Mouse (Mus musculus) urinary bladder, postnatal 4 days (tissue): Measurements from ENCODE around the gene Usp13.
A peak's percentile ranks its signal among the peaks of the same experiment; 100 is the strongest.

ENCODE experiments used
- DNase-seq, 2 experiments: peaks; one replicate each; pipeline ENCODE4 v3.0.0; 2021 to 2022; ENCODE audit warnings: low spot score in 2 of 2

Usp13 gene

DNA sequence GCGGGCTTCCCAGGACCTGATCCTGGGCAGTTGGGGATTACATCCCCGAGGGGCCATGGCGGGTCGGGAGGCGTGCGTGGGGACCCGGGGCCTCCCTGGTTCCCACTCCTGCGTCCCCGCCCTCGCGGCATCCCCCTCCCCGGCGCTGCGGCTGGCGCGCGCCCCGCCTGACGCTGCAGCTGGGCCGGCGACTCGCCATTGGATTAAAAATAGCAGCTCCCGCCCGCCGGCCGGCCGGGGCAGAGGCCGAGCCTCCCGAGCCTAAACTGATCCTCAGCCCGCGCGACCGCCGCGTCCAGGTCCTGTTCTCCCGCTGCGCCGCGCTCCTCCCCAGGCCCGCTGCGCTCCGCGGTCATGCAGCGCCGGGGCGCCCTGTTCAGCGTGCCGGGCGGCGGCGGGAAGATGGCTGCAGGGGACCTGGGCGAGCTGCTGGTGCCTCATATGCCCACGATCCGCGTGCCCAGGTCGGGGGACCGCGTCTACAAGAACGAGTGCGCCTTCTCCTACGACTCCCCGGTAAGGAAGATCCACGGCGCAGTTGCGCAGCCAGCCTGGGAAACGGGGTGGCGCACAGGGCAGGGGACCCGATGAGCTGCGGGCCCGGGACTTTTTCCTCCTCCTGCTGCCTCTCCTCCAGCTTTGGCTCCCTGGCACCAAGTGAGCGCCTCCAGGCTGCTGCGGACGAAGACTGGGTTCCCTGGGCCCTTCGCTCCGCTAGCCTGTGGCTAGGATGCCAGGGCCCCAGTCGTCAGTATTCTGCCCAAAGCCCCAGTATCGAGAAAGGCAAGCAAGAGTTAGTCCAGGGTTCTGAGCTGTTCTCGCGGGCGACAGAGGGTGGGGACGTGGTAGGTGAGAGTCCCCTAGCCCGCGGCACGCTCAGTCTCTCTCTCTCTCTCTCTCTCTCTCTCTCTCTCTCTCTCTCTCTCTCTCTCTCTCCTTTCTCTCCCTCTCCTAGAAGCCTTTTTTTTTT lies at the start of gene Usp13:
Usp13 (plus strand) TSS at position 190 of the 970 bp plus-strand sequence.
- peak; percentile 68 to 78 for DNase-seq

DNA sequence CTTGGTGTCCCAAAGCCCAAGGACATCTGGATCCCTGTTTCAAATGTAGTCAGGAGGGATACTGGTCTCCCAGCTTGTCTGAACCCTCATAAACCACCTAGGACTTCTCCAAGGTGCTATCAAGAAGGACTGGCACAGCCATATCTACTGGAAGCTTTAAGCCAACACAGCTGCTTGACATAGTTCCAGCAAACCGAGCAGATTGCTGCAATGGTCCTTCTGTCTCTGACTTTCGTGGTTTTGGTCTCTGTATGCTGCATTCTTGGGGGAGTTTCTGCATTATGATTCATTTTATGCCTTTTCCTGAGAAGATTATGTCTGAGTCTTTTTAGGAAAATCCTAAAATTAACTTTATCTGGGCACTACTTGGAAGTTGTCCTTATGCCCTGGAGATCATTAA lies 46.6 kb upstream of the Usp13 start:
- DNase-seq, result no peak

DNA sequence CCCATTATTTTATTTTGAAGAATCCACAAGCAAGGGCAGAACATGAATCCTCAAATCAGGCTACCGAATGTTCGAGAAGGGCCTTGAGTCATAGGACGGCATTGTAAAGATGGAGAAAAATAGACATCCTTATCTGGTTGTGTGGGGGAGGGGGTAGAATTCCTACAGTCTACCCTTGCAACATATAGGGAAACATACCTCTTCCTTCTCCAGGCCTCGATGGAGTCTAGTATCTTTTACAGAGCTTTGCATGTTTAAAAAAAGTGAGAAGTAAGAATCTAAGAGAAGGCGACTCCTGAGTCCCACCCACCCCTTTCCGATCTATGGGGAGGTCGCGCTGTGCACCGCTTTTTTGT lies 367 bp upstream of the Usp13 start:
- no peak for DNase-seq

DNA sequence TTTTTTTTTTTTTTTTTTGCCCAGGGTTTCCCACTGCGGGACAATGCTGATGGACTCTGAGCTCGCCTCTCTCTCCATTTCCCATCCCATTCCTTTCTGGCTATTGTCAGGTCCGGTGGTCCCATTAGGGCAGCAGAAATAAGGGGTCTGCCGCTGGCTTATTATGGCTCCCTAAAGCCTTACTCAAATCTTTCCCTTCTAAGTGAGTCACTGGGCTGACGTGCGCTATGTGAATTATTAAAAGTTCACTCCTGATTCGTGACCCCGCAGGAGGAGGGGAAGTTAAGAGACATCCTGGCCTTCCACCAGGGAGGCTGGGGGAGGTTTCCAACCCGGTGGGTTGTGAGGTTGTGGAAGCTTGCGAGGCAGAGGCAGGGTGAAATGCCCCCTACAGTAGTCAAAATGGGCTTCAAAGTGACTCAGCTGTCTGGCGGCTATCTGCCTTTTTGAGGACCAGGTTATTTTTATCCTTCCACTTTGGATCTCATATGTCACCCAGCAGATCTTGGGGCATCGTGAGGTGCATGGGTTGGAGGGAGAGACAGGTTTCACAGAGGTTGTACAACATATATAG lies 1.1 kb downstream of the Usp13 start:
- no peak for DNase-seq

DNA sequence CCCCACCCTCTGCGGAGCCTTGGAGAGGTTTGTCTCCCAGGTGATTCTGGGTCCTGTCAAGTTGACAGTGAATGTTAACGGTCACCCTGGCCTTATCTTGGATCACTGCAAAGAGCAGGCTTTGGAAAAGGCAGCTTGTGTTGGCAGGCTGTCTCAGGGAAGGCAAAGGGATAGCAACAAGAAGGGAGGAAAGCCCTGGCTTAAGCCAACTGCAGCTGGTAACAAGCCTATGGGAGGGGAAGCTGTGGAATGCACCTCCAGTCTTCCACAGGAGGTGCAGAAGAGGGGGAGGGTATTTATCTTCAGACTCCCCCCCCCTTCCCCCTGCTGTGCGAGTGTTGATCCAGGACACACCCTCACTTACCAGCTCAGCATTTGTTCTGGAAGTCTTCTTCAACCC lies 5.3 kb downstream of the Usp13 start:
- no peak for DNase-seq

DNA sequence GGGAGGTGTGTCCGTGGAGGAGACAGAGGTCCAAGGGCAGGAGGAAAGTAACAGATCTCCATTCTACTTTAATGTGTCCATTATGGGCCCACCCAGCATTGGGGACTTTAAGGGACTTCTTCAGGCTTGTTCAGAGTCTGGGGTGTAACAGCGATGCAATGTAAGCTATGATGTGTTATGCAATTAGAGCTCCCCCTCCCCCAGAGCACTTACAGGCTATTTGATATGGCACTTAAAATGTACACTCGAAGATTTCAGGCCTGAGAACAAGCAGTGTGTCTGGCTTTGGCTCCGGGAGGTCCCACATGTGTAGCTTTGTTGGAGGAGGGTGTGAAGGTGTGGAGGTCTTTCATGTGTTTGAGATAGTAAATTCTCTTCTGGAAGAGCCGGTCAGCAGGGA lies 7.6 kb downstream of the Usp13 start:
- DNase-seq, result no peak

DNA sequence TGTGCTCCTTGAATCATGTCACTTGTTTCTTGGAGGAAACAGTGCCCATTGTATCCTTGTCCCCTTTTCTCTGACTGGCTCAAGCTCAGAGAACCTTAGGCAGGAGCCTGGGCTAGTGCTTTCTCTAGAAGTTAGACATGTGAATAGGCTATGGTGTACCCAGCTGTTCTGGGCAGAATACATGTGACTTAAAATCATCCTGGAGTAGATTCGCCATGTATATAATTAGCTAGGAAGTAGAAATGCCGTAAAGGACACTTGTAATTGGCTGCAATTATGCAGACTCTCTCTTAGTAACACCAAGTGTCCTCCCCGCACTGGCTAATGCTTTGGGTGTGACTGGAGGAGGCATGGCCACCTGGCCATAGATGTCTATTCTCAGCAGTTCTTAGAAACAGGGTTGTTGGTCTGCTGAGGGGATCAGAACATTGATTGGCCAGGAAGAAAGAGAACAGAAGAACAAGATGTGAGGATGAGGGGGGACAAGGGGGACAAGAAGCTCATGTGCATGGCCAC lies 8.7 kb downstream of the Usp13 start:
- DNase-seq, result no peak

DNA sequence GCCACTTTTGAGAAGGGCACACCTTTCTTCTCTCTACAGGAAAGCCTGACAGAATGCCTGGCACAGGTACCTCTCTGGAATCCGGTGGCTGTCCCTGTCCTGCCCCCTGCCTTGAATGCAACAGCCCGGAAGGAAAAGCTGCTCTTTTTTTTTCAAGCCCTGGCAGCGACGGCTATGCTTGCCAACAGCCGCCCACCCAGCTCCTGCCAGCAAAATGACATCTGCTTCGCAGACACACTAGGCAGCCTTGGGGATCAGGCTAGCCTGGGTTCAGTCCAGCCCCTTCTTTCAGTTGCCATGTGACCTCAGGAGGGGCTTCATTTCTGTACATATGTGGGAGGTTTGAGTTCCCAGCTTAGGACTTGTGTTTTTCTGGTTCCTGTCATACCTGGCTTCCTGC lies 9.4 kb downstream of the Usp13 start:
- DNase-seq, result no peak

DNA sequence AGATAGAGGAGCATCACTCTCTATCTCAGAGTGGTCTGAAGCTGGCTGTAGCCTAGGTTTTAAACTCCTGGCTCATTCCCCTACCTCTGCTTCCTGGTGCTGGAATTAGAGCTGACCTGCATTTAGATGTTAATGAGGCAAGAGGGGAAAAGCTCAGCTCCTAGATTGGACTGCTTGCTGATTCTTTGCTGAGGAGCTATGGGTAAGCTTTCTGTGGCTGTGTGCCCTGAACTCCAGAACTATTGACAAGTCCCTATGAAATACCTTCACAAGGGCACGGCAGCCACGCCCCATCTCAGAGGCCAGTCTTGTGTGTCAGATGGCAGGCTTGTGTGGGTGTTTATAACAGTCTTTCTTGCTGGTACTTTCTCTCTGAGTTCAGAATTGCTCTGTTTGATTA lies 16.5 kb downstream of the Usp13 start:
- no peak for DNase-seq

DNA sequence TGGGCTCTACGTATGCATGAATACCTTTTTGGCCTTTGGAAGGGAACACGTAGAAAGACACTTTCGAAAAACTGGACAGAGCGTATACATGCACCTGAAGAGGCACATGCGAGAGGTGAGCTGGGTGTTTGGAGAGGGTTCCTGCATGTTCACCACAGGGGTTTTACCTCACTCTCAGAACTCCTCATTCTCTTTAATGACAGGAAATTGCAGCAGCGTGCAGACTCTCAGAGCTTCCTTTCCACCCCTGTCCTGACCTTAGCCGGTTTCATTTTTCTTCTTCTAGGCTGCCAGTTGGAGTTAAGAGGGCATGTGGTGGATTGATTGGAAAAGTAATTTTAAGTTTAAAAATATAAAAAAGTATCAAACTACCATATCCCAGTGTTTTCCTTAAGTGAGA lies 20.5 kb downstream of the Usp13 start:
- DNase-seq, result no peak

DNA sequence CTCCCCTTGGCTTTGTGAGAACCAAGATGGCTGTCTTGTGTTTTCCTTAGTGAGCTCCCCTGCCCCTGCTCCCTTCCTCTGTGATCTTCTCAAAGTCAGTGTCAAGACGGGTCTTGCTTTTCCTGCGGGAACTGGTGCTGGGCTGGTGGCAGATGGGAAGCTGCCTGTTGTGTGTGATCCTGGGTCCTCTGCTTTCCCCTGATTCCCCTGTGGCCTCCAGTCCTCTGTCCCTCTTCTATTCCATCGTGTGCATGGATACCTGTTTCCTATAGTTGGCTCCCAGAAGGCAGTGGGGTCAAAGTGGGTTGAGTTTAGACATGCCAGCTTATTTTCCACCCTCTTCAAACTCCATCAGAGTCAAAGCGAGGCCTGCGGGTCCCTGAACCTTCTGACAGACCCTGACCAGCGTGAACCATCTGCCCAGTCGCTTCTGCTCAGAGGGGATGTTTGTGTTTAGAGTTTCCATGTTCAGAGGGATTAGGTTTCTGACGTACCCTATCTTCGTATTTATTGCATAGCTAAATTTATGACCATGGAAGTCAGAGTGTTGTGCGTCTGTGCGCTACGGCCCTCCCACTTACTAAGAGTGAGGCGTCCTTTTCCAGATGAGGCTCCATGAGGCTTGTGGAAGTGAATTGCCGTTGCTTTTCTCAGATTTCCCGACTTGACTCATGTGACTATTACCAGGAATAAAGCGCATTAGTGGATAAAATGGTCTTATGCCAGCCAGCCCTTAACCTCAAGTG lies 39.2 kb downstream of the Usp13 start:
- DNase-seq, result no peak

DNA sequence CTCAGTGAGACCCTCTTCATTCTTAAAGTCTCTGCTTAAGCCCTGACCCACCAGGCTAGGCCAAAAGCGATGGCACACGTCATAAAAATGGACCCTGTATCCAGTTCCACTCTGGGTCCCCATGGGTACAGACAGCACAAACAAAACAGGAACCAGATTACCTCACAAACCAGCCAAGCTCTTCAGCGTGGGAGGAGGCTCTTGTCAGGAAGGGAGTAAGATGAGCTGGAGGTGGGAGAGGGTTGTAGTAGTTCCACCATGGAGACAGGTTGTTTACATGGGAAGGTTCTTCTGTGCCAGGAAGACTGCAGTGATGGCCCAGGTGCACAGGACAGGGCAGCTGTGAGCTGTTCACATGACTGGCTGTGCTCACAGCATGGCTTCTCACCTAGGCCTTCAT lies 53.7 kb downstream of the Usp13 start:
- no peak for DNase-seq

DNA sequence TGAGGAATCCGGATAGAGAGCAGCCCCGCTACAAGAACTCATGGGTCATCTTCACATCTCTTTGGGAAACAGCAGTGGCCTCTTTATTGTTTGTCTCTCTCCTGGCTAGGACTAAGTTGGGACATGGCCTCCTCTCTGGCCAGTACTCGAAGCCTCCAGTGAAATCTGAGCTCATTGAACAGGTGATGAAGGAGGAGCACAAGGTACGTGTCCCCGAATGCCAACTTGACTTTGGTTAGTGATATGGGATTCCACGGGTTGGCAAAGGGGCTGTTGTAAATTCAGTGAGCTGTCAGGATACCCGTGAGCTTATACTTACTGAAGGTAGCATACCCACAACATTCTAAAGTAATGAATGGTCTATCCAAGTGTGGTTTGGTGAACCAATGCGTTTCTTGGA lies 69.0 kb downstream of the Usp13 start:
- no peak for DNase-seq

DNA sequence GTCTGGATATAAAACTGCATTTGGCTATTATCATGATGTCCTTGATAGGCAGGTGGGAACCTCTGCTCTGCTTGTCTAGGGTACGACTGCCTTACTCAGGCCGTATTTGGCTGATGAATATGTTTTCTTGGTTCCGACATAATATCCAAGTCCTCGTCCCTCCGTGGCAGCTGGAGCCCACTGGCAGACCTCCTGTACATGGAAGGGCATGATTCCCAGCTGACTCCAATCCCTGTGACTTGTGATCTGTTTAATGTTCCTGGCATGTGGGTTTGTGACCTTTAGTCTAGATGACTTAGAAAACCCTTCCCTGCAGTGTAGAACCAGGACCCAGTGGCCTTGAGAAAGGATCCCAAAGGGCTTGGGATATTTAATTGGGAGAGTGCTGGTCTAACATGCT lies 71.5 kb downstream of the Usp13 start:
- DNase-seq, result no peak

DNA sequence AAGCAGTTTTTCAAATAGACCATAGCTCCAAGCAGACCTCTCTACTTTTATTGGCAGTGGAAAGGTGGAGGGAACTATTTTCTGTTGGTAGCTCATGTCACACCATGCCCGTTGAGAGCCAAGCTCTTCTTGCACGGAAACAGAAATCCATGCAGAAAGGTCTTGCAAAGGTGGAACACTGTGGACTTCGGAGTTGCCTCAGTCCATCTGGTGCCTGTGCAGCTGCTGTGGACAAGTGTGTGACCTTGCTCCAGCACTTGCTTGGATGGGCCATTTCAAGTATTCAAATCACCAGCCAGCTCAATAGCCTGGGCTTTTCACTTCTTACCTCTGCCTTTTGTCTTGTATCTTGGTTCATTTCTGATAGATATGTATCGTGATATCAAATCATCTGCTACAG lies 72.8 kb downstream of the Usp13 start:
- no peak for DNase-seq

DNA sequence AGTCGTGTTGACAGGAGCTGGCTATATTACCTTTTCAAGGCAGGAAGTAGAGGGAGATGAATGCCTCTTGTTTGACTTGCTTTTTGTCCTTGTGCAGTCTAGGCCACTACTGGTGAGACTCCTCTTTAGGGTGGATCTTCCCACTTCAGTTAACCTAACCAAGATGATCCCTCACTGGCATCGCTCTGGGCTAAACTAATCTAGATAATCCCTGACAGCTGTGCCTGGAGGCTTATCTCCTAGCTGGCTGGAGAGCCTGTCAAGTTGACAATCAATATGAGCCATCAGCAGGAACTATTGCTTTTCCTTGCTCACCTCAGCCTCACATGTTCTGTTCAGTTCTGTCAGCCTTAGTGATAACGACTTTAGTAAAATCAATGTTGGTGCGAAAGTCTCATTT lies 86.1 kb downstream of the Usp13 start:
- DNase-seq, result no peak

DNA sequence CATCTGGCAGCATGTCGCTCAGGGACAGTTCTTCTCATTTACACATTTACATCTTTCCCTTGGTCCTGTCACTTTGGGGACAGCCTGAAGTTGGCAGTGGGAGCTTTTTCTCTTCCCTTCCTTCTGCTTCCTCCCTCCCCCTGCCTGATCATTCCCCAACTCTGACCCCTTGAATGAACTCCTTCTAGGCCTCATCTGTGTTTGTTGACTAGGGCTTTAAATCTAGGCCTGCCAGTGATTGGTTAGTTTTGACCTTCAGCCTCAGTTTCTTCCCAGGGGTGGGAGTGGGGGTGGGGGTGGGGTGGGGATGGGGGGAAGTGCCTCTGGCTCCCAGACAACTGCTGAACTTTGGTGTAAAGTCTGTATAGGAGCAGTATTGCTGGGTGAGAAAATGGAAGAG lies 87.3 kb downstream of the Usp13 start:
- no peak for DNase-seq

DNA sequence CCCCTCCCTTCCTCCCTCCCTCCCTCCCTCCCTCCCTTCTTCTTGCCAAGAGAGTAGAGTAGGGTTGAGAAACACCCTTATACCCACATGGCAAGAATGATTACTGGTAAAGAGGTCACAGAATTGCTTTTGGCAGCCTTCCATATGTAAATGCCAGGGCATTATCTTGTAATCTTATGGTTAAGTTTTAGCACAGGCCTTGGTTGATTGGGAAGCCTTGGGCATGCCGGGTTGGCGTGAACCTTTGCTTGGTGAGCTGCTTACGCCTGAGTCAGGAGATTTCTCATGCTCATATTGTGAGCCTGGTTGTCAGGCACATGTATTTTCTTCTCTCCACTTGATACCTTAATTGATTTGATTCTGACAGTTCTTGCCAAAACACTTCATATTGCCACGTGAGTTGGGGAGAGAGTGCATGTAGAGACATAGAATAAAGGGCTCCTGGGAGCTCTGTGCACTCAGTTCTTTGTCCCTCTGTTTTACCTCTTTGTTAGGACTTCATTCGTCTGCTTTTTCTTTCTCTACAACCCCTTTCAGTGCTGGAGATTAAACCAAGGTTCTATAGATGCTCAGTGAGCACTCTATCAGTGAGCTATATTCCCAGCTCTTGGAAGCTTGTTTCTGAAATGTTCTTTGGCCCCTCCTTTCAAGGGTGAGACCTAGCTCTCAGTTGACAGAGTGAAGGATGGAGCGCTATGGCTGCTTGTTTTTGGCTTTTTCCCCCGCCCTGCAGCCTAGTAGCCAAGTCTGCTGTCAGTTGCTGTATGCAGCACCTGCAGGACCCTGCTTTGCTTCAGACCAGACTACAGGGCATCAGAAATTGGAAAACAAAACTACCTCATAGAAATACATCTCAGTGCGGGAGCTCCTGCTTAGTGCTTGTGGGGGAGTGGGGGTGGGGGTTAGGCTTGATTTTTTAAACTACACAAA lies 88.8 kb downstream of the Usp13 start:
- DNase-seq, result no peak

DNA sequence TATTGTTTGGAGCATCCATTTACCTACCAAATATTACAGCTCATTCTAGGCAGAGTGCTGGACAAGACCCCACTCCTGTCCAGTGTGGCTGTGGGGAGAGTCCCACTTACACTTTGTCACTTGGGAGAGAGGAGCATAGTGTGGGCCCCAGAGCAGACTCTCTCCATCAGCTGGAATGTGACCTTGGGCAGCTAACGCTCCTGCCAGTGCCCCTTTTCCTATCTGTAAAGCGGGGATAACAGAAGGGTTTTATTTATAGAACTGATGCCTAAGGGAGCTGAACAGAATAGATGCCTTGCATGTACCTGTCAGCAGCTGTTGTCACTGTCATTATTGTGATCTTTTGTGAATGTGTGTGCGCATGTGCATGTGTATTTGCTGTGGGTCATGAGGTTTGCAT lies 91.1 kb downstream of the Usp13 start:
- no peak for DNase-seq

DNA sequence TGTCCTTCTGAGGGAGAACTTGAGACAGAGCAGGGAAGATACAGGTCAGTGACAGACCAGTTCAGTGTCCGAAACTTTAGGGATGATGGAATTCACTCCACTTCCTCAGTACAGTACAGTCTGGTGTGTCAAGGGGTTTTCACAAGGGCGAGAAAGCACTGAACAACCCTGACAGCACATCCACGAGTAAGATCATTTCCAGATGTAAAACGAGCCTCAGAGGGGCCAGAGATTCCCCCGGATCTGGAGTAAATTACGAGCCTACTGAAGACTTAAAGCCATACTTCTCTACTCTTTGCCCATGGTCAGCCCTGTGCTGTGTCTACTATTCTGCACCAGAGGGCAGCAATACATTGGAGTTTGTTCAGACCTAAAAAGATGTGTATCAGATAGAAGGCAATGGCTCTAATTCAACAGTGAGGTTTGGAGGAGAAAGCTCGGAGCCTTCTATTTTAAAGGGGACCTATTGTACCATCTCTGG lies 92.8 kb downstream of the Usp13 start:
- no peak for DNase-seq

DNA sequence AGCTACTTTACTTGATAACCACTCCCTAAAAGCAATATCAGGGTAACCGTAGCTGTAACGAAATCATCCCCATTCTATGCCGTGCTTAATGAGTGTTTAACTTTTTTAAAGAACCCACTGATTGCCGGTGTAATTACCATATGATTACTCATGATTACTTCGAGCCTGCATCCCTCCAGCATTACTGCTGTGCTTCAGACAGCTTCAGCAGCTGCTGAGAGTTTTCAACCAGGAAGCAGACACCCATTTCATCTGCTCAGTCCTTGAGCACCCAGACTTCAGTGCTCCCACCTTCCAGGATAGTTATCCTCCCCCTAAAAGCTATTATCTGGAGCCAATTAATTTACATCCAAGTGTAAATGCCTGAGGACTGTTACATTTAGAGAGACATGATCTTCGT lies 106.8 kb downstream of the Usp13 start:
- DNase-seq, result no peak
